Mouse (Mus musculus) thymus, postnatal 10 days (tissue): ENCODE data around the gene 1700092M07Rik.
A peak's percentile ranks its signal among the peaks of the same experiment; 100 is the strongest.

Experiments used
- DNase-seq, 2 experiments: peaks; one replicate each; pipeline ENCODE4 v3.0.0; 2021; ENCODE audit warnings: low spot score in 2 of 2

Gene 1700092M07Rik

DNA sequence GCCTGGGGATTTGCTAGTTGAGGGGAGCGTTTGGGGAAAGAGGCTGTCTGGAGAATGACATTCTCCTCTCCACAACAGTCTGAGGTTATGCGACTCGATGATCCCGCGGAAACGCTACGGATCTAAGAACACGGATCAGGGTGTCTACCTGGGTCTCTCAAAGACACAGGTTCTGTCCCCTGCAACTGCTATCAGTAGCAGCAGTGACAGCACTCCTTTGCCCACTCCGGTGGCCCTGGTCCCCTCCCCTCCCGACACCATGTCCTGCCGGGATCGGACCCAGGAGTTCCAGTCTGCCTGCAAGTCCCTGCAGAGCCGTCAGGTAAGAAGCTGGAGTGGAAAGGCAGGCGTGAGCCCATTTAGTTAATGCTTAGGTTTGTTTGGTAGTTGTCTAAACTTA, 1.7 kb downstream of the 1700092M07Rik start:
- no peak for DNase-seq

DNA sequence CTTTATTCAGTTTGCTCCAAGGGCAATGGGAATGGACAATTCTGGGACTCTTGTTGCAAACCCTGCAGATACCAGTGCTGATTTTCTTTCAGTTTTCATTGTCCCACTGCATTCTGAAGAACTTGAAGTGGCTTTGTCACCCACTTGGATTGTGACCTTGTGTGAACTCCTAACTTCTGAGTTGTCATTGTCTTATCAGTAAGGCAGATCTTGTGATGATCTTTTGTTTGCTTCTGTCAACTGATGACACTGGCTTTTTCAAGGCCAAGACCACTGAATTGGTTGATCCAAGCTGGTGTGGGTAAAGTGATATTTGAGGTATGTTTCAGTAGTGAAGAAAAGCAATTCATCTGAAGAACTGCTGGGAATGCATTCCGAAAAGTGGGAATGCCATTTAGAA, 4.9 kb downstream of the 1700092M07Rik start:
- DNase-seq = no peak

DNA sequence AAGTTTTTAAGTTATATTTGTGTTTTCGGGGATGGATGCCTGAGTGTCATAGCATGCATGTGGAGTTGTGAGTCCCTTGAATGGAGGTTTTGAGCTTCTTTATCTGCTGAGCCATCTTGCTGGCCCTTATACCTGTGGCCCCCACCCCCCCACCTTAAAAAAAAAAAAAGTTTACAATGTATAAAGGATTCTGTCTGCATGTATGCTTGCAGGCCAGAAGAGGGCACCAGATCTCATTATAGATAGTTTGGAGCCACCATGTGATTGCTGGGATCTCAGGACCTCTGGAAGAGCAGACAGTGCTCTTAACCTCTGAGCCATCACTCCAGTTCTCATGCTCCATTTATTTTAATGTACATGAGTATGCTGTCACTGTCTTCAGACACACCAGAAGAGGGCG, 6.8 kb downstream of the 1700092M07Rik start:
- DNase-seq = no peak

DNA sequence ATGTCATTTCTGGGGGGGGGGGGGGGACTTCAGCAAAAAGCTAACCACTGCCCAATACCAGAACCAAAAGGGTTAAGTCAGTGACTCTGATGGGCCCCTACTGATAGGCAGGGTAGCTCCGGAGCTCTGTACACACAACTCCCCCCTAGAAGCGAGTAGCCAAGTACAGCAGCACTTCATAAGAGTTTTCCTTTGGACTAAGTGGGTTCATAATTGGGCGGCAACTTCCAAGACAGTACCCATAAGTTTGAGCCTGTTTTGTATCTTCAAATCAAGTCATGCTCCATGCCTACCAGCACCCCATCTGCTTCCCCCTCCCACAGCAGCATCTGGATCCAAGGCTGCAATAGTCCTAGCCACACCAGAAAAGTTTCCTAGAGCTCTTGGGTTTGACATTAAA, 15.1 kb downstream of the 1700092M07Rik start:
- no peak for DNase-seq

DNA sequence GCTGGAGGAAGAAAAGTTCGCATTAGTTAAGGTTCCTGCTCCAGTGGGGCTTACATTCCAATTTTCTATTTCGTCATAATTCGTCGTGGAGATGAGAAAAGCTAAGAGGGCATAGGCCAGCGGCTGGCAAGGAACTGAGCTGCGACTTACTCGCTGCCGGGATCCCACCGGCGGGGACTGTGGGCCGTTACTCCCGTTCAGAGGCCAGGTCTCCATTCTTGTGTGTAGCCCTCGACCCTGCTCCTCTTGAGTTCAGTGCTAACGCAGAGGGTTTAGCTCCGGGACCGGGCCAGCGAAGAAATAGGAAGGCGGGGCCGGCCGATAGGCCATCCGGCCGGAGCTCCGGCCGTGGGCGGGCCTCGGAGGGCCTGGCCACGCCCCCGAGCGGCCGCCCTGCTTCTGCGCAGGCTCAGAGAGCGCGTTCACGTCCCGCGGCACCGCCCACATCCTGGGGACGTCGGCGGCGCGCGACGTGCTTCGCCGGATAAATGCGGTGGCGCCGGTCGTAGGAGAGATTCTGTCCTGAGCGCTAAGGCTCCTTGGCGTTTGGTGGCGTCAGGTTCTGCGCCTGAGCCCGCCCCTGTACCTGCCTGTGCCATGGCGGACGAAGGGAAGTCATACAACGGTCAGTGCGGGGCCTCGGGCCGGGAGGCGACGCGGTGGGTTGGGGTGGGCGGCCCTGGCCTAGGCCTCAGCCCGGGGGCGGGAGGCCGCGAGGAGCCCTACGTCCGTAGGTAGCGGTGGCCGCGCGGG, 16.3 kb downstream of the 1700092M07Rik start, which contains the start of gene Nxf1:
Nxf1 (plus strand) TSS at position 439 of the 753 bp plus-strand sequence.
- peak; percentile 86 to 93 for DNase-seq

DNA sequence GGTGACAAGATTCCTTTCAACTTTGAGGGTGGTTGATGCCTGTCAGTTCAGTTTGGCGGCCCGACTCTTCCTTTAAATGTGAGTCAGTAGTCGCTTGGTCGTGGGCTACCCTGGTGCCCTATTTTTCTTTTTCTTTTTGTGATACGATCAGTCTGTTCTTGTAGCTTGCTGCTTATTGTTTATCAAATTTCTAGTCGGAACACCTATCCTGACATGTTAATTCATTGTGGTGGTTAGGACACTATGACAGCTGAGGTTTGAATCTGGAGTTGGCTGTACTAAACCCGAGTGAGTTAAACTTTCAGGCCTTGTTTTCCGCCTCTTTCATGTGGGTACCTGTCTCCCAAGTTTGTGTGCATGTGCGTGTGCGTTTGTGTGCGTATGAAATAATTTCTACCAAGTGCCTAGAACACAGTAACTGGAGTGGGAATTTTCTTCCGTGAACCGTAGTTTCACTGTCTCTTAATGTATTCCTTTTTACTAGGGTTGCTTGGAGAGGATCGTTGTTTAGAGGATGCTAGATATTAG, 17.0 kb downstream of the 1700092M07Rik start:
- no peak for DNase-seq

DNA sequence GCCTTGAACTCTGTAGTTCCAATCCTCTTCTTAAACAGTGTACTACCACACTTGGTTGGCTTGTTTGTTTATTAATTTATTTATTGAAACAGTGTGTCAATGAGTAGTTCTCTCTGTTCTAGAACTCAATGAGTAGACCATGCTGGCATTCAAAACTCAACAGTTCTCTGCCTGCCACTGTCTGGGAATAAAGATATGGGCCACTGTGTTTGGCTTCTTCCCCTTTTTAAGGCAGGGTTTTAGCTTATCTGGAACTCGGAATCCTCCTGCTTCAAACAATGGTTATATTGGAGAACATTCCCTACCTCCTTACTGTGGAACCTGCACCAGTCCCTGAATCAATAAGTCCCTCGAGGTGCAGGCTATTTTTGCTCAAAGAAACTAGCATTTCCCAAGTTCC, 18.4 kb downstream of the 1700092M07Rik start:
- no peak for DNase-seq

DNA sequence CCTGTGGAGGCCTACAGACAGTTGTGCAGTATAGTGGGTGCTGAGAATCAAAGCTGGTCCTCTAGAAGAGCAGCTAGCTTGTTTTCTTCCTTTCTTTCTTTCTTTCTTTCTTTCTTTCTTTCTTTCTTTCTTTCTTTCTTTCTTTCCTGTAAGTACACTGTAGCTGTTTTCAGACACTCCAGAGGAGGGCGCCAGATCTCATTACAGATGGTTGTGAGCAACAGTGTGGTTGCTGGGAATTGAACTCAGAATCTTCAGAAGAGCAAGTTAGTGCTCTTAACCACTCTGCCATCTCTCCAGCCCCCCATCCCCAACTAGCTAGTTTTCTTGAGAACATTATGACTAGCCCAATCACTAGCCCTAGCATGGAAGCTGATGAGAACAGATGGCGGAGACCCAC, 20.2 kb downstream of the 1700092M07Rik start:
- DNase-seq = no peak

DNA sequence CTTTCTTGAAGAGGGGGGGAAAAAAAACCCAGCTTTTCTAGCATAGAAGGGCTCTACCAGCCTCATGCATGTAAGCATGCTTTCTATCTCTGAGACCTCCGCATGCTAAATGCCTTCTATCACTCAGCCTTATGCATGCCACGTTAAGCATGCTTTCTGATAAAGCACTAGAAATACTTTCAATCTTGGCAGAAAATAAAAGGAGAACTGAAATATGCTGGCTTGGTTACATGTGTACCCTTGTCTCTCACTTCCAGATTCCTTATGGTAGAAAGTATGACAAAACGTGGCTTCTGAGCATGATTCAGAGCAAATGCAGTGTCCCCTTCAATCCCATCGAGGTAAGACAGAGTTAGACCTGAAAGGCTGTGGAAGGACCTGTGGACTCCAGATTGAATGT, 22.8 kb downstream of the 1700092M07Rik start:
- DNase-seq = no peak

DNA sequence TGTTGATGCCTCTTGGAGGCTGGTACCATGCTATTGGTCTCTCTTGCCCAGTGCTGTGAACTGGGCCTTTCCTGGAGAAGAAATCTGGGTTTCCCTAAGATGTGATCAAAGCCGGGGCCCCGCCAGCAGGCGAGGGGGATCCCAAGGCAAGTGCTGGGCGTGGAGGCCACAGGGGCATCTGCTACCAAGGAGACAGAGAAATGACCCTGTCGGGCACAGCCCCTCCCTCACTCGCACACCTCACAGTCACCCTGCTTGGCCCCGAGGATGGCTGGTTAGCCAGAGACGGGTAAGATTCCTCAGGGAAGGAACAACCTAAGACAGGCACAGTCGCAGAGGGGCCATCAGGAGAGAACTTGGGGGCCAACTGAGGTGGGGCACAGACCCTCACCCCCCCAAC, 25.0 kb downstream of the 1700092M07Rik start:
- no peak for DNase-seq

DNA sequence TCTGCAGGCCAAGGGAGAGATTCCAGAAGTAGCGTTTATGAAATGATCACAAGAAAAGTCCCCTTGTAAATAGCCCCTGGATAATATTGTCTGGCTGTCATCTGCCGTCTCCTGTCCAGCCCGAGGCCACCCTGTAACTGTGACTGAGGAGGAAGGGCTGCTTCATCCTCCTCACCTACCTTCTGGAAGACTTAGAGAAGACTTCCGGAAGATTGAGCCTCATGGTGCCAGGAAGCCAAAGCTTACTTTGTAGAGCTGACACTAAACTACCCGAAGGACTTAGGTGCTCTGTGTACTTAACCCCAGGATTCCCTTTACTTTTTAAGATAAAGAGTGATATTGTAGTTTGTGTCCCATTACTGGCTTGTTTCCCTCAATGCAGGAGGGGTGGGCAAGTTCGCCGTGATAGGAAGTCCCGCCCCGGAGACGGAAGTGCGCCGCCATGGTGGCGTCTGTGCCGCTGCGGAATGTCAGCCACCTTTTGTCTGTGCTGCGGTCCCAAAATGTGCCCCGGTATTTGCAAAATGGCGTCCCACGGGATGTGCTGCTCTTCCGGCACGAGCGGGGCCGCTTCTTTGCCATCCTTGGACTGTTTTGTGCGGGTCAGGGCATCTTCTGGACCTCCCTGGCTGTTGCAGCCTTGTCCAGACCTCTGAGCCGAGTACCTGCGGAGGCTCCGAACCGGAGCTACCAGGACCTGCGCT, 30.2 kb downstream of the 1700092M07Rik start, which contains the start of gene Tmem223:
Tmem223 (plus strand) TSS at position 430 of the 704 bp plus-strand sequence.
- DNase-seq = peak; percentile 73 to 85

DNA sequence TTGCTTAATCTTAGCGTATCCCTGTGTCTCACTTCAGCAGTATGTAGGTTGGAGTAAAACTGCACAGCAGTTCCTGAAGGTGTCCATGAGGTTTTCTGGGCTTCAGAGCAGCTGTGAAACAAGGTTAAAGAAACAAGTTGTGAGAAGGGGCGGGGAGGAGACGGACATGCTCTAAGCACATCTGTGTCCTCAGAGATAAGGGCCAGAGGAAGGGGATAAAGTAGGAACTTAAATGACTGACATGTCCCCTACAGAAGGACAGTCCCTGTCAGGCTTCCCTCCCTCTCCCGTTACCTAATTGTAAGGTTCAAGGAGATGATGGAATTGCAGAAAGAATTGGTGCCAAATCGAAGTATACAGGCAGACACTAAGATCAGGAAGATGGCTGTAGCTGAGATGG, 32.5 kb downstream of the 1700092M07Rik start:
- no peak for DNase-seq

DNA sequence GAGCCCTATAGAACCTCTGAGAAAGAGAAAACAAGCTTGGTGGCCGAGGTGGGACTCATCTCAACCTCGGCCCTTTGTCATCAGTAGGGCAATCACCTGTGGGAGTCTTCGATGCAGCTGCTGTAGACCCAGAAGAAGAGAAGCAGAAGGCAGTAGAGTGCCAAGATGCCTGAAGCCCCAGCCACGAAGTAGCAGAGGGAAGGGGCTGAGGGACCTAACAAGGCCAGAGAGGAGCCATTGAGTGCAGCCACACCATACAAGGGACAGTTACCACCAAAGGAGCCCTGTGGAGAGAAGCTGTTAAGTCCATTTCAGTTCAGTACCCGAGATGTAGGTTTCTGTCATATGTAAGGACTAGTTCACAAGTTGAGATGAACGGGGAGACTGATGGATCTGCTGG, 32.9 kb downstream of the 1700092M07Rik start:
- no peak for DNase-seq

DNA sequence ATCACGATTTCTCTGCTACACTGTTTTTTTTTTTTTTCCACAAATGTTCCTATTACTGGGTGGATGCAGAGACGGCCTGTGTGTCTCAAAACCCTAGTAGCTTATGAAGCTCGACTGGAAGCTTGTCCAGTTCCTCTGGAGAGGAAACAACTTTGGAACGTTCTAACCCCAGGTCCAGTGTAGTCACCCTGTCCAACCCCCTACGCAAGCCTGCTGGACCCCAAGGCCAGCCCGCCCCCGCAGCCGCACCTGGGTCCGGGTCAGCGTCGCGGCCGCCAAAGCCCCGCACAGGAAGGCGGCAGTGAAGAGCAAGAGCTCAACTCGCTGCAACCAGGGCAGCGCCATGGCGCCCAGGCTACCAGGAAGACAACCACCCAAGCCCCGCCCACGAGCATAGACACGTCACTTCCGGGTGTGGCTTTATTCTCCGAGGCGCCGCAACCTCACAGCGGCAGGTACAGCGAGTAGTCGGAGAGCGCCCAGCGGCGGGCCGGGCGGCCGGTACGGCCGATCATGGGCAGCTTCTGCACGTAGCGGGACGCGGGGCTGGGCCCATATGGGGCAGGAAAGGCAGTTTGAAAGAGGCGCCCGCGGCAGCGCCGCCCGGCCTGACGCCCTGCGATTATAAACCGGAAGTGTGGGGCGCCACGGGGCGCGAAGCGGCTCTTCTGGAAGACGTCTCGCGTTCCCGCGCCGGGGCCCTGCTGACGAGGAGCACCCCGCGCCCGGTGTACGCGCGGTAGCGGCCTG, 33.7 kb downstream of the 1700092M07Rik start, which contains the start of gene Tmem179b:
Tmem179b (minus strand) TSS at position 382 of the 750 bp plus-strand sequence.
- DNase-seq = peak; percentile 94 to 98

DNA sequence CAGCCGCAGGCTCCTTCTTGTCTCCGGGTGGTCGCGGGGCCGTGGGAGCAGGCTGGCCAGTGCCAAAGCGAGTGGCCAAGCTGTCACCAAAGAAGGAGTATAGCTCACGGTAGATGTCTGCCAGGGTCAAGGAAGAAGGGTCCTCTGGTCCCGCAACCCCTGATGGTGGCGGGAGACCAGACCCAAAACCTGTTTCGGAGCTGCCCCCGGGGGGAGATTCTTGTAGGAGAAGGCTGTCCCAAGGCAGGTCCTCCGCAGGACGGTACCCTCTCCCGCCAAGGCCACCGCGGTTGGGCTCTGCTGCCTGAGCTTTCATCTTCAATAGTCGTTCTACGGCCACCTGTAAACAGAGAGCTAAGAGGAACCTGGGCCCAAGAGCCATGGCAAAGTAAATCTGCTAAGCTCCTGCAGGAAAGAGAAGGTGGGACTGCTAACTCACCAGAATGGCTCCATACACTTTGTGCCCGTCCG, 34.5 kb downstream of the 1700092M07Rik start:
- DNase-seq = peak; percentile 28 to 43

DNA sequence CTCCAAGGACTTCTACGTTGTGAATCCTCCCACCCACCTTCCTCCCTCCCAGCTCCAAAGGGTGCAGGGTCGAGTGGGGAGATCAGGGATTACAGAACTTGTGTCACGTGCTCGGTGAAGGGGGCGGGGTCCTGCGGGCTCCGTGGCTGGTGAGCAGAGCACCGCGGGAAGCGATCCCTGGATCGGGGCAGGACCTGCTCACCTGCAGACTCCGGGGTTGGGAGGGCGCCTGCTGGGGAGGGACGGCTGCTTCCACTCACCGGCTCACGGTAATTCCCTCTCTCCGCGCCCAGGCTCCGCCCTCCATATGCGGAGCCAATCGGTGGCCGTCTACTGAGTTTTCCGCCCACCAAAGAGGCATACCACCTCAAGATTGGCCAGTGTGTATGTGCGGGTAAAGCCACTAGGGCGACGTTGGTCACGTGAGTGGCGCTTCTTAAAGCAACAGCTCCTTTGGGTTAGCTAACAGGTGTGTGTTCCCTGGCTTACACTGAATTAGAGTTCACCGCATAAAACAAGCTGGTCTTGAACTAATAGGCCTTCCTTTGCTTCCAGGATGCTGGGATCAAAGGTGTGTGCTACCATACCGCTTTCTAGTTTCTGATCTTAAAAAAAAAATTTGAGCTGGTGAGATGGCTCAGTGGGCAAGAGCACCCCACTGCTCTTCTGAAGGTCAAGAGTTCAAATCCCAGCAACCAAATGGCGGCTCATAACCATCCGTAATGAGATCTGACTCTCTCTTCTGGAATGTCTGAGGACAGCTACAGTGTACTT, 45.7 kb downstream of the 1700092M07Rik start, which contains the start of gene Taf6l:
Taf6l (minus strand) TSS at position 410 of the 774 bp plus-strand sequence.
- peak; percentile 87 to 92 for DNase-seq

DNA sequence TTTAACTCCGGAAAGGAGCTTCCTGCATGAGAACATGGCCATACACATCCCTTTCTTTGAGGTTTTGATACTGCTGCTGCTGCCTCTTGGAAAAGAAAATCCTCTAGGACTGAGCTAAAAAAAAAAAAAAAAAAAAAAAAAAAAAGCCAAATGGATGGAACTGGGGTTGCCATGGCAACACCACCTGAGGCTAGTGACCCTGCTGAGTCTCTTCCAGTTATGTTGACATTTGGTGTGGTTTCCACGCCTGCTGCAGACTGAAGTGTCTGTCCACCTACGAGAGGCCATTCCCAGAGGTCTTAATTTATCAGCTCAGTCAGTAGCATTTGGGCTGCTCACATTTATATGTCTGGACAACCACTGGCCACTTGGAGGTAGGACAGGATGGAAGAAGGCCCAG, 48.0 kb downstream of the 1700092M07Rik start:
- DNase-seq = no peak

DNA sequence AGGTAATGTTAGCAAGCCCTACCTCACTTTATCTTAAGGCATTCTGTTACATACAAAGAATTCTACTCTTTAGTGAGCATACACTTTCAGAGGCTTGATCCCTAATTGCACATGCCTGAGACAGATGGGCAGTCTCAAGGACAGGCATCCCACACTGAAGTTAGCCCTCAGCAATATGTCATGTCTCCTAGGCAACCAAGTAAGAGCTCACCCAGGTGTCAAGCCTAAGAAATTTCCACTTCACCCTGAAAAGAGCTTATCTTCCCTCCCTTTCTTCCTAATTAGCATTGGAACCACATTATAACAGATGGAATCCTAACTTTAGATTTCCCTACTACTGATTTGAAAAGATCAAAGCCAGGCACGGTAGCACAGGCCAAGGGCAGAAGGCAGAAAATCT, 48.7 kb downstream of the 1700092M07Rik start:
- no peak for DNase-seq

DNA sequence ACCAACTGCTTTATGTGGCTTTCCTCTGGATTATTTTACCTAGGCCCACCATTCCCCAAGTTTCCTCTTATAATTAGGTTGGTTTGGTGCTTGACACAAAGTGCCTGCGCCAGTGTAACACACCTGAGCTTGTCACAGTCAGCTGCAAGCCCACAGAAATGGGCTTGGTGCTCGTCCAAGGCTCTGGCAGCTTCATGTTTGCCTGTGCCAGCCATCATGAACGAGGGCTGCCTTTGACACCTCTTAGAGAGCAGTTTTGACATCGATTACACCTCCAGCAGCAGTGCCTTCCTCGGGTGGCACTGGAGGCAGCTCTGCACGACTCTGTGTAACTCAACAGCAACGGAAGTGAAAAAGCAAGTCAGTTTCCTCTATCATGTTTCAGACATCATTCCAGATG, 49.7 kb downstream of the 1700092M07Rik start:
- DNase-seq = no peak
